Mouse (Mus musculus) forebrain, postnatal 0 days (tissue): ENCODE data around the gene Pdzd3. TPM values are rescaled to one million over a fixed set of nuclear protein-coding genes. Genes with fewer than 3 reads are reported as not detected.

Source experiments
- ATAC-seq: fragments of 200-750 bp; cut with Nextera tagmentation; 2 replicates; pipeline ENCODE4 v1.8.0; 2017; ENCODE audit warnings: mild to moderate bottlenecking, moderate library complexity
- DNase-seq: peaks from one replicate; pipeline ENCODE4 v3.0.0-alpha.2; 2015
- H3K27ac ChIP-seq: fragments of 300-500 bp; sonication (generic); 2 replicates; pipeline ENCODE4 v1.5.1; 2014; ENCODE audit warnings: low read depth, mild to moderate bottlenecking, antibody characterized with exemption, low read length, moderate library complexity, mixed read lengths
- H3K27me3 ChIP-seq: fragments of 300-500 bp; sonication (generic); 2 replicates; pipeline ENCODE4 v1.6.1; 2014; ENCODE audit warnings: mild to moderate bottlenecking, low read length, mixed read lengths; ENCODE audit not compliant: insufficient read depth
- H3K36me3 ChIP-seq: fragments of 300-500 bp; sonication (generic); 2 replicates; pipeline ENCODE4 v1.6.1; 2014; ENCODE audit warnings: mild to moderate bottlenecking, moderate library complexity; ENCODE audit not compliant: insufficient read depth
- H3K4me1 ChIP-seq: fragments of 300-500 bp; sonication (generic); 2 replicates; pipeline ENCODE4 v1.6.1; 2014; ENCODE audit warnings: antibody characterized with exemption; ENCODE audit not compliant: insufficient read depth
- H3K4me2 ChIP-seq: fragments of 300-500 bp; sonication (generic); 2 replicates; pipeline ENCODE4 v1.6.1; 2014; ENCODE audit warnings: low read depth, mild to moderate bottlenecking, moderate library complexity
- H3K4me3 ChIP-seq: fragments of 300-500 bp; sonication (generic); 2 replicates; pipeline ENCODE4 v1.5.1; 2014; ENCODE audit warnings: low read depth, low read length, mixed read lengths
- H3K9ac ChIP-seq: fragments of 300-500 bp; sonication (generic); 2 replicates; pipeline ENCODE4 v1.6.1; 2014; ENCODE audit warnings: mild to moderate bottlenecking
- H3K9me3 ChIP-seq: fragments of 300-500 bp; sonication (generic); 2 replicates; pipeline ENCODE4 v1.6.1; 2016; ENCODE audit warnings: low read length
- CTCF ChIP-seq: sonication (generic); IDR thresholded peaks from 2 replicates; pipeline ENCODE4 v1.5.1; 2016; ENCODE audit warnings: antibody characterized with exemption, control low read depth, low read depth
- WGBS: fragments of 180-500 bp; shearing (Covaris S2); extraction: QIAGEN DNeasy Blood & Tissue Kit; methylation state at CpG from one replicate; pipeline ENCODE4 v1.1.7; 2014; 5-methylcytosine and 5-hydroxymethylcytosine counted together
- polyA plus RNA-seq: library from polyadenylated mRNA; unstranded; fragments of >200 nt; fragmentation: Nextera tagmentation; extraction: Ambion mirVana; gene quantifications from 2 replicates; pipeline ENCODE4 v1.2.1, GENCODE M21; 2015
- total RNA-seq: library from RNA; depleted of rRNA; stranded (reverse); fragments of >200 nt; gene quantifications from 2 replicates; pipeline ENCODE4 v1.2.3, GENCODE M21; 2014

Gene Pdzd3
- total and polyA plus RNA-seq, 2 experiments from 2014 or later: 0.33 to 1.0 TPM

DNA sequence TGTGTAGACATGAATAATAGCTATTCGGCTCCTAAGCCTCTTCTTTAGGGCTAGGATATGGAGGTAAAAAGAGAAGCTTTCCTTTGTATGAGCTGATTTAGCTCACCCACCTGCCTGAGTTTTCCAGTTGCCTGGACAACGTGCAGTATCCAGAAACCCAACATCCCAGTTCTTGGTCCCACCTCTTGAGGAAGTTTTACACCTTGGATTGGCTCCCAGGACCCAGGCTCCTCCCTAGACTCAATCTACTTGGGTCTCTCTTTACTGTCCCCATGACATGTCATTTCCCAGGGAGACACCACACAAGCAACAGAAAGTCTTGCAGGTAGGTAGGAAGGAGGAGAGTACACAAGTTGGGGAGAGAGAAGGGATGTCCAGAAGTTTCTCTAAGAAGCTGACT is 10.9 kb downstream of the Pdzd3 start, which contains the start of gene Ccdc153:
TSS of gene Ccdc153 (plus strand) at position 278 of the 400 bp plus-strand sequence.
- Histone ChIP-seq H3K4me1 (no peaks in the 10 kb centered on the region), H3K27me3 (no peaks in the 10 kb centered on the region), H3K36me3 (no peaks in the 10 kb centered on the region), H3K4me2 (no peak within 1 kb of the TSS), H3K27ac (no peak within 1 kb of the TSS), H3K9ac (no peak within 1 kb of the TSS), H3K4me3 (no peak within 1 kb of the TSS), H3K9me3 (no peaks in the 10 kb centered on the region)
- DNase-seq: no peak
- 44% methylated on average over 2 of the region's 2 CpGs for WGBS
- ATAC-seq: no peak
- no peak for TF ChIP-seq CTCF

DNA sequence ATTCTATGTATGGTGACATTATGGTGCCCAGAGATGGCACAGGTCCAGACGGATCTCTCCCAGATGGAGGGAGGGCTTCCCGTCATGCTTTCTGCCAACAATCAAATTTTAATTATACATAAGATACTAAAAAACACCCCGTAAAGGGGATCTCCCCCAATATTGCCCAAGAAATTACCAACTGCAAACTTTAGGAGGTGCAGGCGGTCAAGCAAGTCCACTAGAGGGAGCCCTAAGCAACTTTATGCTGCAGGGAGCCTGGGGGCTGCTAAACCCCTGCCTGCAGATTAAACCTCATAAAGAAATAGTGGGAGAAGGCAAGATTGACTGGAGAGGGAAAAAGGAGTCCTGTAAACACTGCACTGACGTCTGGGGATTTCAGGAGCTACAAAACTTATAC is 11.8 kb downstream of the Pdzd3 start:
- Histone ChIP-seq H3K27ac (no peak overlapping the region), H3K4me3 (no peak overlapping the region), H3K4me1 (no peaks in the 10 kb centered on the region), H3K9me3 (no peaks in the 10 kb centered on the region), H3K4me2 (no peak overlapping the region), H3K9ac (no peak overlapping the region), H3K36me3 (no peaks in the 10 kb centered on the region), H3K27me3 (no peaks in the 10 kb centered on the region)
- 4% methylated on average over 5 of the region's 5 CpGs for WGBS
- peak; percentile 82 for DNase-seq
- ATAC-seq: peak; percentile 69
- peak; percentile 87 for TF ChIP-seq CTCF

DNA sequence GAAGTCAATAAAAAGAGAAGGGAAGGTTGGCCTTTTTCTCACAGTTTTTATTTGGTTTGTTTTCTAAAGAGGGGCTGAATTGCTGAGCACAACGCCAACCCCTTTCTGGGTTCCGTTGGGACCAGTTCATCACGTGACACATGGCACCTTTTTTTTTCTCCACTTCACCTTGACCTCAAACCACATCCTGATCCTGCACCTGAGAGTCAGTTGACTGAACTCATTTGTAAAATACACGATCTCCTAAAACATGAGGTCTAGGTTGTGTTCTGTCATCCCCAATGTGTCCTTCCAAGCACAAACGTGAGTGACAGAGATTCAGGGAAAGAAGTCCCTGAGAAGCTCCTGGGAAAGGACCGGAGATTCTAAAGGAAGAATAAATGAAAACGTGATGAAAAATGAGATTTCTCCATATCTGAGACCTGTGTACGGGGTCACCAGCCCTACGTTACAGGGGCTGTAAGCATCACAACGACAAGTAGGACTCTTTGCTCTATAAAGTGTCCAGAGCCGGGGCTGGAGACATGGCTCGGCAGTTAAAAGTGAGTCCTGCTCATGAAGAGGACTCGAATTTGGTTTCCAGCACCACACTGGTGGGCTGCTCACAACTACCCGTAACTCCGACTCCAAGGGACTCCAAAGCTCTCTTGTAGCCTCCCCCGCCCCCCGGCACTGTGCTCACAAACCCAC is 12.6 kb downstream of the Pdzd3 start:
- no peaks in the 10 kb centered on the region for H3K27me3 ChIP-seq
- no peak overlapping the region for H3K4me3 ChIP-seq
- no peak overlapping the region for H3K9ac ChIP-seq
- no peaks in the 10 kb centered on the region for H3K9me3 ChIP-seq
- no peak for TF ChIP-seq CTCF
- no peaks in the 10 kb centered on the region for H3K36me3 ChIP-seq
- no peaks in the 10 kb centered on the region for H3K4me1 ChIP-seq
- DNase-seq: no peak
- no peak overlapping the region for H3K4me2 ChIP-seq
- ATAC-seq: no peak
- no peak overlapping the region for H3K27ac ChIP-seq
- 80% methylated on average over 17 of the region's 17 CpGs for WGBS

DNA sequence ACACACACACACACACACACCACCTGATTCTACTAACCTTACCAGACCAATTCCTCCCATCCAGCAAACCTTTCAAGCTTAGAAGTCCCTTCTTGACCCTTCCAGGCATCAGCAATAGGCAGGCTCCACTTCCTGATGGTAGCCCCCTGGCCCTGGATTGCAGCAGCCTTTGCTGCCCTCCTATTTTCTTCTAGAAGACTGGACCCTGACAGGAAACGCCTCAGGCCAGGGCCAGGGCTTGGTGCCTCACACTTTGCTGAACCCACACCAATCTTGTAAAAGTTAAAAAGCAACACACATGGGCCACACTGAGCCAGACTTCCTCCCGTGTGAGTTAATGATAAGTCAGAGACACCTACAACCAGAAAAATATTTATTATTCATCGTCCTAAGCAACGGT is 14.1 kb downstream of the Pdzd3 start:
- no peak overlapping the region for H3K4me3 ChIP-seq
- DNase-seq (no peak), ATAC-seq (no peak)
- peaks cover 5% of the 10 kb centered on the region; the same call in 1 of the 2 replicates for H3K4me1 ChIP-seq
- H3K9me3 ChIP-seq: no peaks in the 10 kb centered on the region
- no peak overlapping the region for H3K4me2 ChIP-seq
- WGBS: 83% methylated on average over 4 of the region's 4 CpGs
- no peak overlapping the region for H3K9ac ChIP-seq
- no peaks in the 10 kb centered on the region for H3K27me3 ChIP-seq
- no peaks in the 10 kb centered on the region for H3K36me3 ChIP-seq
- TF ChIP-seq CTCF: no peak
- H3K27ac ChIP-seq: no peak overlapping the region

DNA sequence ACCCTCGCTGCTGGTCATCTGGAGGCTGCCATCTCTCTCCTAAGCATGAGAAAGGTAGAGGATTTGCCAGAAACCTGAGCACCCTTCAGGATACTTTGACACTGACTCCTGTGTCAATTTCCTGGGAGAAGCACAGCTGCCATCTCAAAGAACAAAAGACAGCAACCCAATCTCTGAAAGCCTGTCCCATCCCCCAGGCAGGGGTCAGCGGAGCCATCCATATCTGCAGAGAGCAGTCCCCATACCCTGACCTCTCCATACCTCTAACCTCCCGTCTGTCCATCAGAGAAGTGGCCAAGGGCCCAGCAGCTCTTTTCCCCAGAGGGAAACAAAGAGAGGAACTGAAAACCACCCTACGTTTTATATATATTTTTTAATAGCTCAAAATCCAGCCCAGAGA is 14.7 kb downstream of the Pdzd3 start:
- Histone ChIP-seq H3K36me3 (no peaks in the 10 kb centered on the region), H3K4me2 (no peak overlapping the region), H3K4me1 (peaks cover 5% of the 10 kb centered on the region; the same call in 1 of the 2 replicates), H3K4me3 (no peak overlapping the region), H3K9ac (no peak overlapping the region), H3K9me3 (no peaks in the 10 kb centered on the region), H3K27me3 (no peaks in the 10 kb centered on the region), H3K27ac (no peak overlapping the region)
- ATAC-seq (no peak), DNase-seq (no peak)
- TF ChIP-seq CTCF: no peak
- 77% methylated on average over 4 of the region's 4 CpGs for WGBS

DNA sequence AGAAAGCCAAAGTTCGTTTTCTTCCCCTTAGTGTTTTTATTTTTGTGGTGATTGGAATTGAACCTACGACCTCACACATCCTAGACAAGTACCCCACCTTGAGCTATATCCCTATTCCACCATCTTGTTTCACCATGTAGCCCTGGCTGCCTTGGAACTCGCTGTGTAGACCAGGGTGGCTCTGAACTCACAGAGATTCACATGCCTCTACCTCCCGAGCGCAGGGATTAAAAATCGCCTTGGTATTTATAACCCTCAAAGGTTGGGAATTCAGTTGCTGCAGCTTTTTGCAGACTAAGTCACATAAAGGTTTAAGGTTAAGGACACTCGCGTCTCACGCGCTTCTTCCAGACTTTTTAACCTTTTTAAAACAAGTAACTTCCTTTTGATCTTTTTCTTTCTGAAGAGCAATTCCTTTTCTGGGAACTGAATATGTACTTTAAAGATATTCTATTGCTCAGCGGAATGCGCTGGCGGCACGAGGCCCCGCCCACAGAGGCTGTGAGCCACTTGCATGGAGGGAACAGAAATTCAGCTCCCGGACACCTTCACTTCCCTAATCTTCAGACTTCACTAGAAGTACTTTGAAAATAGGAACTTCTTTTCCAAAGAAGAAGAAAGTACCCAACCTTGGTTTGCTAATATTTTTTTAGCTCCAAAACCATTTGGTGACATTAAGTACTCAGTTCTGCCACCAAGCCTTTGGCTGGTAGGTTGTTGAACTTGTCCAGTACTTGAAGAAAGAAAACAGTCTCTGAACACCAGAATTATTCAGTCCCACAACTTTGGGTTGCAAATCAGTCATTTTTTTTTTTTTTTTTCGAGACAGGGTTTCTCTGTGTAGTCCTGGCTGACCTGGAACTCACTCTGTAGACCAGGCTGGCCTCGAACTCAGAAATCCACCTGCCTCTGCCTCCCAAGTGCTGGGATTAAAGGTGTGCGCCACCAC is 16.5 kb downstream of the Pdzd3 start:
- Histone ChIP-seq H3K9me3 (no peaks in the 10 kb centered on the region), H3K36me3 (no peaks in the 10 kb centered on the region), H3K27ac (0 out of 2 replicates have a peak overlapping the region, but pooled peaks have one; percentile 30), H3K4me1 (peaks cover 5% of the 10 kb centered on the region; the same call in 1 of the 2 replicates), H3K4me3 (peak overlapping the region; percentile 91), H3K4me2 (peak overlapping the region; percentile 41), H3K27me3 (no peaks in the 10 kb centered on the region), H3K9ac (peak overlapping the region; percentile 19; the same call in 1 of the 2 replicates)
- no peak; the same call in 1 of the 2 replicates for ATAC-seq
- WGBS: 24% methylated on average over 19 of the region's 19 CpGs
- TF ChIP-seq CTCF: no peak
- DNase-seq: peak; percentile 33
